Mouse (Mus musculus): ENCODE measurements at regions not wholly inside any gene's neighbourhood (a gene's known extent, or its start where the extent isn't known, plus 50 kb on each side); places are given as distances from the start of the nearest gene placed in this dataset.

GRCm38 (mm10) chr16:97304156-97304735, 52.3 kb upstream of the Bace2 start:
- DNase-seq: no peak

Measured in layer of hippocampus, postnatal 36 days (tissue).